Mouse (Mus musculus): ENCODE results near the gene Gm49395. TPM values are rescaled to one million over a fixed set of nuclear protein-coding genes. Genes with fewer than 3 reads are reported as not detected.

The Gm49395 gene
- 1.8 and 2.9 TPM in 2 replicates for polyA plus RNA-seq (2015; fragmentation: Nextera tagmentation; extraction: Ambion mirVana)

DNA sequence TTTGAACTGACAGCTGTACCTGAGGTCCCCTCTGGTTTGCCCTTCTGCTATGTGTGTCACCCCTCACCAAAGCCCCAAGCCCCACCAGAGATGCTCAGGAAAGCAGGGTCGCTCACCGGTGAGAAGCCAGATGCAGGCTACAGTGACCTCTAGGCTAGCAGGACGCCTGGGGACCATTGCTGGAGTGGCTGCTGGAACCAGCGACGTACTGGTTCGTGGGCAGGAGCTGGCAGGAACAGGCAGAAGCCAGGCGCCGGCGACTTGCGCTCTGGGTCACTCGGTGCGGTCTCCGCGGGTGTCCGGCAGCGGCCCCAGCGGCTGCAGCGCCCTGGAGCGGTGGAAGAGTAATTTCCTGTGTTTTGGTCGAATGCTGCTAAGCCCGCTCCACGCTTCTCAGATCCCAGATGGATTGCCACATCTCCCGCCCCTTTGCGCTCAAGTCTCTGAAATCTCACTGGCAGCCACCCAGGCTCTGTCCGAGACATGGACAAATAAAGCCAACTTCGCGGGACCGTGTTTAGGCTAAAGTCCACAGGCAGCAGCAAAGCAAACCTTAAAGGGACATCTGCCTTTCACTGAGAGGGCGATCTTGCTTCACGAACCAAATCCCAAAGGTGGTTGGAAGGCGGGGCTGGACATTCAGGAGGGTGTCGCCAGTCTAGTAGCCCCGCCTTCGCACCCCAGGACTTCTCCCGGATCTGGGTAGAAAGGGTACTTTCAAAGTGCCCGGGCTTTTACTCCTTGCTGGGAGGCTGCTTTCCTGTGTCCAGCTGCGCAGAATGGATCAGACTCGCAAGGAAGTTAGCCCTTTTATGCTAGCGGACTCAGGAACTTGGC lies at the start of gene Gm49395, which contains the start of gene Itga1:
TSS of gene Gm49395 (minus strand) at position 567 of the 837 bp plus-strand sequence.
TSS of gene Itga1 (minus strand) at position 610 of the 837 bp plus-strand sequence.
- H3K9ac ChIP-seq (ENCODE audit: low read depth, low read length), result peak within 1 kb of the TSS; percentile 61
- peak; percentile 75 for ATAC-seq
- H3K4me2 ChIP-seq (ENCODE audit: low read length), result peak within 1 kb of the TSS; percentile 77
- H3K27ac ChIP-seq (ENCODE audit: low read length), result peak within 1 kb of the TSS; percentile 51; the same call in 1 of the 2 replicates
- no peaks in the 10 kb centered on the region for H3K9me3 ChIP-seq (replicated peaks; ENCODE audit: control insufficient read depth, low read length, poor library complexity, severe bottlenecking)
- WGBS, result under 1% methylated on average over 39 of the region's 39 CpGs
- H3K4me3 ChIP-seq (ENCODE audit: low read depth, low read length), result peak within 1 kb of the TSS; percentile 49
- no peaks in the 10 kb centered on the region for H3K36me3 ChIP-seq (ENCODE audit: control insufficient read depth, insufficient read depth, low read length)
- H3K4me1 ChIP-seq (ENCODE audit: control insufficient read depth, insufficient read depth, low read length), result peaks cover 9% of the 10 kb centered on the region; the same call in 1 of the 2 replicates
- H3K27me3 ChIP-seq (ENCODE audit: control insufficient read depth, insufficient read depth, low read depth, low read length), result peaks cover 16% of the 10 kb centered on the region

GRCm38 (mm10) chr13:115150602-115151001 lies 48.9 kb upstream of the Gm49395 start:
- Histone ChIP-seq H3K4me3 (ENCODE audit: low read depth, low read length) (no peak overlapping the region), H3K27ac (ENCODE audit: low read length) (no peak overlapping the region), H3K4me1 (ENCODE audit: control insufficient read depth, insufficient read depth, low read length) (no peaks in the 10 kb centered on the region), H3K9ac (ENCODE audit: low read depth, low read length) (no peak overlapping the region), H3K27me3 (ENCODE audit: control insufficient read depth, insufficient read depth, low read depth, low read length) (no peaks in the 10 kb centered on the region), H3K36me3 (ENCODE audit: control insufficient read depth, insufficient read depth, low read length) (no peaks in the 10 kb centered on the region), H3K4me2 (ENCODE audit: low read length) (no peak overlapping the region), H3K9me3 (replicated peaks; ENCODE audit: control insufficient read depth, low read length, poor library complexity, severe bottlenecking) (no peaks in the 10 kb centered on the region)
- ATAC-seq, result no peak
- 95% methylated on average over 1 of the region's 1 CpGs for WGBS

DNA sequence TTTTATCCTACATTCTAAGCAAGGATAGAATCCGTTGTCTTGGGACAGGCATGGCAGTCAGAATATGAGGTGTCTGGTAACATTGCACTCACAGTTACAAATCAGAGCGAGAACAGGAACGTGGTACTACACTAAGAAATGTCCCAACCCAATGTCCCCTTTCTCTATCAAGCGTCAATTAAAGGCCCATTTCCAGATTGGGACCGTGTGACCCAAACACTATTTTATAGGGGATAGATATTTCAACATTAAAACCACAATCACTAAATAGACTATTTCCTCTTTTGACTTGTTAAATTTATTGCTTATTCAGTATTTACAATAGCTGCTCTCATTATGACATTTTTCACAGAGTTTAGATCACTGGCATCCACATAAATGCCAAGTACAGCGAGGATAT lies 48.1 kb upstream of the Gm49395 start:
- H3K4me2 ChIP-seq (ENCODE audit: low read length), result no peak overlapping the region
- H3K9me3 ChIP-seq (replicated peaks; ENCODE audit: control insufficient read depth, low read length, poor library complexity, severe bottlenecking), result no peaks in the 10 kb centered on the region
- no peak for ATAC-seq
- no peak overlapping the region for H3K9ac ChIP-seq (ENCODE audit: low read depth, low read length)
- H3K27ac ChIP-seq (ENCODE audit: low read length), result no peak overlapping the region
- 90% methylated on average over 6 of the region's 6 CpGs for WGBS
- H3K27me3 ChIP-seq (ENCODE audit: control insufficient read depth, insufficient read depth, low read depth, low read length), result no peaks in the 10 kb centered on the region
- H3K4me1 ChIP-seq (ENCODE audit: control insufficient read depth, insufficient read depth, low read length), result no peaks in the 10 kb centered on the region
- H3K4me3 ChIP-seq (ENCODE audit: low read depth, low read length), result no peak overlapping the region
- no peaks in the 10 kb centered on the region for H3K36me3 ChIP-seq (ENCODE audit: control insufficient read depth, insufficient read depth, low read length)

DNA sequence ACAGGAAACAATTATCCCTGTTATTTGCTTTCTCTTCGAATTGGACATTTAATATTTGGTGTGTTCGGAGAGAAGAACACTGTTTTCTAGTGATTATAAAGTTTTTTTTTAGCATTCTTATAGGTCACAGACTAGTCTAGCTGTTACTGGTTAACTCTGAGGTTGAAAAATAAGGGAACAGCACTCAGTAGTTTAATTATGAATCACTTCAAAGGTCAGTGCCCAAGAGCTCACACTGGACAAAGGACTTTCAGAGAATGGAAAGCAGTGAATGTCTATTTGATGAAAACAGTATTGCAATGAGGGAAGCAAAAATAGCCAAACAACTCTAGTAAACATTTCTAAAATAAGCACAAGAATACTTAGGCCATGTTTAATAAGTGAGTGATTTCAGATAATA lies 41.9 kb upstream of the Gm49395 start:
- Histone ChIP-seq H3K4me1 (ENCODE audit: control insufficient read depth, insufficient read depth, low read length) (no peaks in the 10 kb centered on the region), H3K27ac (ENCODE audit: low read length) (no peak overlapping the region), H3K4me3 (ENCODE audit: low read depth, low read length) (no peak overlapping the region), H3K36me3 (ENCODE audit: control insufficient read depth, insufficient read depth, low read length) (no peaks in the 10 kb centered on the region), H3K9ac (ENCODE audit: low read depth, low read length) (no peak overlapping the region), H3K27me3 (ENCODE audit: control insufficient read depth, insufficient read depth, low read depth, low read length) (no peaks in the 10 kb centered on the region), H3K4me2 (ENCODE audit: low read length) (no peak overlapping the region), H3K9me3 (replicated peaks; ENCODE audit: control insufficient read depth, low read length, poor library complexity, severe bottlenecking) (no peaks in the 10 kb centered on the region)
- 93% methylated on average over 2 of the region's 2 CpGs for WGBS
- no peak for ATAC-seq

GRCm38 (mm10) chr13:115142066-115142465 lies 40.3 kb upstream of the Gm49395 start:
- no peak overlapping the region for H3K4me2 ChIP-seq (ENCODE audit: low read length)
- 88% methylated on average over 3 of the region's 3 CpGs for WGBS
- no peak overlapping the region for H3K9ac ChIP-seq (ENCODE audit: low read depth, low read length)
- no peak overlapping the region for H3K4me3 ChIP-seq (ENCODE audit: low read depth, low read length)
- H3K27me3 ChIP-seq (ENCODE audit: control insufficient read depth, insufficient read depth, low read depth, low read length), result no peaks in the 10 kb centered on the region
- H3K9me3 ChIP-seq (replicated peaks; ENCODE audit: control insufficient read depth, low read length, poor library complexity, severe bottlenecking), result no peaks in the 10 kb centered on the region
- H3K4me1 ChIP-seq (ENCODE audit: control insufficient read depth, insufficient read depth, low read length), result no peaks in the 10 kb centered on the region
- ATAC-seq, result no peak
- H3K27ac ChIP-seq (ENCODE audit: low read length), result no peak overlapping the region
- H3K36me3 ChIP-seq (ENCODE audit: control insufficient read depth, insufficient read depth, low read length), result no peaks in the 10 kb centered on the region

GRCm38 (mm10) chr13:115138513-115138912 lies 36.8 kb upstream of the Gm49395 start:
- ATAC-seq, result no peak
- H3K4me1 ChIP-seq (ENCODE audit: control insufficient read depth, insufficient read depth, low read length), result no peaks in the 10 kb centered on the region
- H3K9me3 ChIP-seq (replicated peaks; ENCODE audit: control insufficient read depth, low read length, poor library complexity, severe bottlenecking), result no peaks in the 10 kb centered on the region
- H3K27me3 ChIP-seq (ENCODE audit: control insufficient read depth, insufficient read depth, low read depth, low read length), result no peaks in the 10 kb centered on the region
- no peak overlapping the region for H3K27ac ChIP-seq (ENCODE audit: low read length)
- H3K36me3 ChIP-seq (ENCODE audit: control insufficient read depth, insufficient read depth, low read length), result no peaks in the 10 kb centered on the region
- 88% methylated on average over 7 of the region's 7 CpGs for WGBS
- no peak overlapping the region for H3K9ac ChIP-seq (ENCODE audit: low read depth, low read length)
- H3K4me3 ChIP-seq (ENCODE audit: low read depth, low read length), result no peak overlapping the region
- H3K4me2 ChIP-seq (ENCODE audit: low read length), result no peak overlapping the region

DNA sequence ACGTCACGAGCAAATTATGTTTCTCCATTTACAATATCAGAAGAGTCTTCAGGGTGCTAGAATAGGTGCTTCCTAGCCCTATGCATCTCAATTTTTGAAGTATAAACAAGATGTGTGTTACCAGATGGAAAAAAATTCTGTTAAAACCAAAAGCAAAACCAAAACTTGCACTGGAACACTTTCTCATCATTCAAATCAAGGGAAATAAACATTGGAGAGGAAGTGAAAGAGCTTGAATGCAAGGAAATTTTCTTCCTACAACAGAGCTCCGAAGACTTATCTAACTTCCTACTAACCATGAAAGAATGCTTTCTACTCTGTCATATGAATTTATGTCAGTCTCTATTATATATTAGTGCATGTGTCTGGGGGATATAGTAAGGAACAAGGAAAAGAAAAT lies 35.0 kb upstream of the Gm49395 start:
- Histone ChIP-seq H3K4me1 (ENCODE audit: control insufficient read depth, insufficient read depth, low read length) (no peaks in the 10 kb centered on the region), H3K36me3 (ENCODE audit: control insufficient read depth, insufficient read depth, low read length) (no peaks in the 10 kb centered on the region), H3K27ac (ENCODE audit: low read length) (no peak overlapping the region), H3K4me2 (ENCODE audit: low read length) (no peak overlapping the region), H3K9ac (ENCODE audit: low read depth, low read length) (no peak overlapping the region), H3K4me3 (ENCODE audit: low read depth, low read length) (no peak overlapping the region), H3K27me3 (ENCODE audit: control insufficient read depth, insufficient read depth, low read depth, low read length) (no peaks in the 10 kb centered on the region), H3K9me3 (replicated peaks; ENCODE audit: control insufficient read depth, low read length, poor library complexity, severe bottlenecking) (no peaks in the 10 kb centered on the region)
- no peak for ATAC-seq
- 90% methylated on average over 3 of the region's 3 CpGs for WGBS

DNA sequence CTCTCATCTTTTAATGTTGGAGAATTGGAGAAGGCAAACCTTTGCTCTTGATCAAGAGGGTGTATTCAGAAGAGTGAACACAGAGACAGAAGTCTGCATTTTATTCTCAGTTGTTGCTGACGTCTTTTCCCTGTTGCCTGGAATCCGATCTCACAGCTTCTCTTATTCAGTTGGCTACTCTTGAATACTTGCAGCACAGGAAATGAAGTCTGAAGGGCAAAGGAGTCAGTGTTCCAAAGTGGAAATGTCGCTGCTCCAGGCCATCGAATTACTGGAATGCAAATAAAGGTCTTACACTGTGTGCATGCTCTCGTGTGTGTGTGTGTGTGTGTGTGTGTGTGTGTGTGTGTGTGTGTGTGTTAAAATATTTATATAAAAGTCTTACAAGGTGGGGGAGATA lies 30.7 kb upstream of the Gm49395 start:
- H3K4me1 ChIP-seq (ENCODE audit: control insufficient read depth, insufficient read depth, low read length), result no peaks in the 10 kb centered on the region
- 27% methylated on average over 5 of the region's 5 CpGs for WGBS
- no peaks in the 10 kb centered on the region for H3K36me3 ChIP-seq (ENCODE audit: control insufficient read depth, insufficient read depth, low read length)
- no peak overlapping the region for H3K9ac ChIP-seq (ENCODE audit: low read depth, low read length)
- H3K4me2 ChIP-seq (ENCODE audit: low read length), result no peak overlapping the region
- H3K27ac ChIP-seq (ENCODE audit: low read length), result no peak overlapping the region
- H3K4me3 ChIP-seq (ENCODE audit: low read depth, low read length), result no peak overlapping the region
- no peaks in the 10 kb centered on the region for H3K9me3 ChIP-seq (replicated peaks; ENCODE audit: control insufficient read depth, low read length, poor library complexity, severe bottlenecking)
- no peak for ATAC-seq
- H3K27me3 ChIP-seq (ENCODE audit: control insufficient read depth, insufficient read depth, low read depth, low read length), result no peaks in the 10 kb centered on the region

GRCm38 (mm10) chr13:115131381-115131780 lies 29.7 kb upstream of the Gm49395 start:
- Histone ChIP-seq H3K9ac (ENCODE audit: low read depth, low read length) (no peak overlapping the region), H3K36me3 (ENCODE audit: control insufficient read depth, insufficient read depth, low read length) (no peaks in the 10 kb centered on the region), H3K9me3 (replicated peaks; ENCODE audit: control insufficient read depth, low read length, poor library complexity, severe bottlenecking) (no peaks in the 10 kb centered on the region), H3K27ac (ENCODE audit: low read length) (no peak overlapping the region), H3K4me2 (ENCODE audit: low read length) (no peak overlapping the region), H3K4me3 (ENCODE audit: low read depth, low read length) (no peak overlapping the region), H3K4me1 (ENCODE audit: control insufficient read depth, insufficient read depth, low read length) (no peaks in the 10 kb centered on the region), H3K27me3 (ENCODE audit: control insufficient read depth, insufficient read depth, low read depth, low read length) (no peaks in the 10 kb centered on the region)
- no peak for ATAC-seq
- WGBS, result 81% methylated on average over 3 of the region's 3 CpGs
